Mouse (Mus musculus) liver, embryonic 14.5 days (tissue): ENCODE results near the gene Entpd2. TPM values are rescaled to one million over a fixed set of nuclear protein-coding genes. Genes with fewer than 3 reads are reported as not detected.

Experiments
- ATAC-seq: fragments of 200-750 bp; cut with Nextera tagmentation; 2 replicates; pipeline ENCODE4 v1.8.0; 2017; ENCODE audit warnings: moderate number of reproducible peaks, mild to moderate bottlenecking, moderate library complexity; ENCODE audit not compliant: insufficient read depth
- DNase-seq, 3 experiments: peaks; one replicate each; pipeline ENCODE4 v3.0.0-alpha.2; 2012 to 2013; ENCODE audit warnings: low read depth in 3 of 3, low spot score in 3 of 3
- H3K27ac ChIP-seq: fragments of 300-500 bp; sonication (generic); 2 replicates; pipeline ENCODE4 v1.5.1; 2014; ENCODE audit warnings: moderate library complexity, mild to moderate bottlenecking, control low read depth, inconsistent platforms
- H3K27me3 ChIP-seq: fragments of 300-500 bp; sonication (generic); 2 replicates; pipeline ENCODE4 v1.6.1; 2014; ENCODE audit warnings: mild to moderate bottlenecking, low read length, moderate library complexity; ENCODE audit not compliant: control insufficient read depth, insufficient read depth
- H3K36me3 ChIP-seq: fragments of 300-500 bp; sonication (generic); replicated peaks from 2 replicates; pipeline ENCODE4 v1.6.1; 2014; ENCODE audit warnings: low read depth; ENCODE audit not compliant: control insufficient read depth, insufficient read depth
- H3K4me1 ChIP-seq, 2 experiments: fragments of 200-500 bp in 1 of 2; fragments of 300-500 bp in 1 of 2; sonication (generic) in 1 of 2; replicated peaks; 2 replicates each; pipeline ENCODE4 v1.6.1; 2012 to 2014; ENCODE audit warnings: antibody characterized with exemption in 1 of 2, inconsistent platforms in 1 of 2, low read length in 1 of 2; ENCODE audit not compliant: control insufficient read depth in 2 of 2, insufficient read depth in 2 of 2
- H3K4me2 ChIP-seq: fragments of 300-500 bp; sonication (generic); 2 replicates; pipeline ENCODE4 v1.6.1; 2014; ENCODE audit warnings: low read depth, mild to moderate bottlenecking, control low read depth, moderate library complexity
- H3K4me3 ChIP-seq, 2 experiments: fragments of 200-500 bp in 1 of 2; fragments of 300-500 bp in 1 of 2; sonication (generic) in 1 of 2; 2 replicates each; pipeline ENCODE4 v1.5.1; 2012 to 2014; ENCODE audit warnings: low read depth in 2 of 2, low read length in 2 of 2, mild to moderate bottlenecking in 2 of 2, control low read depth in 1 of 2, inconsistent platforms in 1 of 2, moderate library complexity in 1 of 2; ENCODE audit not compliant: insufficient read depth in 1 of 2
- H3K9ac ChIP-seq: fragments of 300-500 bp; sonication (generic); replicated peaks from 2 replicates; pipeline ENCODE4 v1.6.1; 2014; ENCODE audit warnings: mild to moderate bottlenecking, control low read depth, moderate library complexity
- H3K9me3 ChIP-seq: fragments of 300-500 bp; sonication (generic); 2 replicates; pipeline ENCODE4 v1.6.1; 2016; ENCODE audit warnings: low read length, mixed read lengths; ENCODE audit not compliant: control insufficient read depth
- CTCF ChIP-seq: IDR thresholded peaks from 2 replicates; pipeline ENCODE4 v1.5.1; 2016; ENCODE audit warnings: antibody characterized with exemption, low read depth, control low read depth
- EP300 ChIP-seq: IDR thresholded peaks from 2 replicates; pipeline ENCODE4 v1.6.1; 2016; ENCODE audit warnings: antibody characterized with exemption, low read depth
- WGBS: fragments of 180-500 bp; shearing (Covaris S2); extraction: QIAGEN DNeasy Blood & Tissue Kit; methylation state at CpG from one replicate; pipeline ENCODE4 v1.1.7; 2014; ENCODE audit not compliant: insufficient replicate concordance; 5-methylcytosine and 5-hydroxymethylcytosine counted together
- polyA plus RNA-seq, 2 experiments: library from polyadenylated mRNA; depleted of rRNA in 1 of 2; stranded (reverse) in 1 of 2; unstranded in 1 of 2; fragments of >200 nt; fragmentation: Nextera tagmentation in 1 of 2; extraction: Ambion mirVana in 1 of 2; gene quantifications; 2 replicates each; pipeline versions ENCODE4 v1.2.1 to v1.2.3; 2012 to 2014

Gene Entpd2
- 0.18 and 0.30 TPM in 2 replicates for polyA plus RNA-seq (2012; rRNA removed)
- polyA plus RNA-seq (2014; fragmentation: Nextera tagmentation; extraction: Ambion mirVana), result 0.23 TPM in 1 of 2 replicates, not detected in the other

DNA sequence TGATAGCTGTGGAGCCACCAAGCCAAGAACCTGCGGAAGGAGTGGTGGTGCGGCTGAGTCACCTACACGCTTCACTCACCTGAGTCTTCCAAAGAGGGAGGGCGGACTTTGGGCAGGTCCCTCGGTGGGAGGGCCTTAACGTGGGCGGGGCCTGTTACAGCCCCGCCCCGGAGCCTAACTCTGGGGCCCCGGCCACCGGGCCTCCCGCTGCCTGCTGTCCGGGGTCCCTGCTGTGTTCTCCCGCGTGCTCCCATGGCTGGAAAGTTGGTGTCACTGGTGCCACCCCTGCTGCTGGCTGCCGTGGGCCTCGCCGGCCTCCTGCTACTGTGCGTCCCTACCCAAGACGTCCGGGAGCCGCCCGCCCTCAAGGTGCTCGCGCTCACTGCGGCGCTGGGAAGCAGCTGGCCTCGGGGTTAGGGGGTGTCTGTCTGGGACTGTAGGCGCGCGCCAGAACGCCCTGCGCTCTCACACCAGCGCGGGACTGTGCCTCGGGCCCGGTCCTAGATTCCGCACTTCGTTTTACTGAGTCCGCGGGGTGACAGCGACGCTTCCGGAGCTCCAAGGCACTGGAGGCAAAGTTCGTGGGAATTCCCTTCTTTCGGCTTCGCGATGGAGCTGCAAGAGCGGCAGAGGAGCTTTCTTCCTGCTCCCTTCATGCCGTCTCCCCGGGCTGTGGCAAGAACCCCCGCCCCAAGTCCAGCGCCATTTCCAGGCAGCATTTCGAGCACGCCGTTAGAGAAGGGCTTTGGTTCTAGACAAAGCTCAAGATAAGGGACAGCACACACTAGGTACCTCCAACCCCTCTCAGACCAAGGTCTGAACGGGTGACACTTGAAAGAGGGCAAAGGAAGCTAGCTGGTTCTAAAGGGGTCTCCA lies at the start of gene Entpd2:
Gene Entpd2 (plus strand): TSS at position 154 of the 876 bp plus-strand sequence.
- H3K27me3 ChIP-seq, result peaks cover 56% of the 10 kb centered on the region
- ATAC-seq (no peak), DNase-seq (no peak)
- no peaks in the 10 kb centered on the region; a peak in 1 of 4 replicates for H3K4me1 ChIP-seq
- peak within 1 kb of the TSS; percentile 65 for H3K4me2 ChIP-seq
- H3K36me3 ChIP-seq, result no peaks in the 10 kb centered on the region
- no peaks in the 10 kb centered on the region for H3K9me3 ChIP-seq
- H3K9ac ChIP-seq, result no peak within 1 kb of the TSS
- WGBS, result 2% methylated on average over 57 of the region's 57 CpGs
- H3K27ac ChIP-seq, result no peak within 1 kb of the TSS
- no peak for TF ChIP-seq CTCF
- TF ChIP-seq EP300, result no peak
- H3K4me3 ChIP-seq, result peak within 1 kb of the TSS in 1 of 2 experiments; percentile 41; a peak in 2 of 4 replicates

- Histone ChIP-seq H3K36me3 (peaks cover 53% of the 10 kb centered on the region), H3K27ac (no peak overlapping the region), H3K4me2 (no peak overlapping the region), H3K4me1 (no peaks in the 10 kb centered on the region), H3K9me3 (no peaks in the 10 kb centered on the region), H3K27me3 (no peaks in the 10 kb centered on the region), H3K9ac (no peak overlapping the region), H3K4me3 (no peak overlapping the region)
- TF ChIP-seq EP300 (no peak), CTCF (no peak)
- DNase-seq (no peak), ATAC-seq (no peak)
- 82% methylated on average over 7 of the region's 7 CpGs for WGBS
Observed at GRCm38 (mm10) chr2:25348162-25348561, 47.5 kb upstream of the Entpd2 start.

DNA sequence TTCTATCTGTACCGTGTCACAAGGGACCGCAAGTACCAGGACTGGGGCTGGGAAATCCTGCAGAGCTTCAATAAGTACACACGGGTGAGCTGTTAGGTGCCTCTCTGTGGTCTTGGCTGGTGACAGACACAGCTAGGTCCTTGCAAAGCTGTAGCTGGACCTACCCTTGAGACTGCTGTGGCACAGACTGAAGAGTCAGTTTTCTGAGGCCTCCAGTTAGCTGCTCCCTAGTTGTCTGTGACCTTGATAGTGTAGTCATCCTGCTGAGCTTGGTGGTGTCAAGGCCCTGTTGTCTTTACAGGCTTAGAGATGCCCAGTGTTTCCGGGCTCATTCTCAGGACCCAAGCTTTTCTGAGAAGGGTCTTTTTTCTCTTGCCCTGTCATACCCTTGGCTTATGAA lies 46.2 kb upstream of the Entpd2 start:
- H3K4me1 ChIP-seq, result no peaks in the 10 kb centered on the region
- H3K36me3 ChIP-seq, result peaks cover 43% of the 10 kb centered on the region
- H3K9ac ChIP-seq, result no peak overlapping the region
- no peak overlapping the region for H3K4me2 ChIP-seq
- no peak for DNase-seq
- no peak for ATAC-seq
- H3K27ac ChIP-seq, result no peak overlapping the region
- WGBS, result 78% methylated on average over 4 of the region's 4 CpGs
- no peaks in the 10 kb centered on the region for H3K27me3 ChIP-seq
- no peaks in the 10 kb centered on the region for H3K9me3 ChIP-seq
- TF ChIP-seq EP300 (no peak), CTCF (no peak)
- H3K4me3 ChIP-seq, result no peak overlapping the region

- Histone ChIP-seq H3K27ac (no peak overlapping the region), H3K9ac (no peak overlapping the region), H3K9me3 (no peaks in the 10 kb centered on the region), H3K36me3 (peaks cover 33% of the 10 kb centered on the region), H3K4me2 (no peak overlapping the region), H3K27me3 (no peaks in the 10 kb centered on the region), H3K4me3 (no peak overlapping the region), H3K4me1 (peaks cover 2 to 5% of the 10 kb centered on the region in 2 experiments; a peak in 3 of 4 replicates)
- ATAC-seq (no peak), DNase-seq (no peak)
- 80% methylated on average over 3 of the region's 3 CpGs for WGBS
- no peak for TF ChIP-seq EP300
- no peak for TF ChIP-seq CTCF
Observed at GRCm38 (mm10) chr2:25350701-25351100, 45.0 kb upstream of the Entpd2 start.

GRCm38 (mm10) chr2:25354211-25354610 lies 41.5 kb upstream of the Entpd2 start:
- no peak for ATAC-seq
- Histone ChIP-seq H3K27ac (no peak overlapping the region), H3K4me2 (no peak overlapping the region), H3K4me1 (peaks cover 8 to 16% of the 10 kb centered on the region in 2 experiments; a peak in 3 of 4 replicates), H3K36me3 (peaks cover 13% of the 10 kb centered on the region), H3K27me3 (no peaks in the 10 kb centered on the region), H3K9me3 (no peaks in the 10 kb centered on the region), H3K9ac (no peak overlapping the region), H3K4me3 (no peak overlapping the region)
- TF ChIP-seq CTCF (no peak), EP300 (no peak)
- no peak for DNase-seq
- WGBS, result 69% methylated on average over 6 of the region's 6 CpGs
